Mouse (Mus musculus): ENCODE data around the gene Gdf11. TPM values are rescaled to one million over a fixed set of nuclear protein-coding genes. Genes with fewer than 3 reads are reported as not detected.

Gdf11 gene
- polyA plus RNA-seq, 1 experiment from 2014 or later = 9.0 TPM

DNA sequence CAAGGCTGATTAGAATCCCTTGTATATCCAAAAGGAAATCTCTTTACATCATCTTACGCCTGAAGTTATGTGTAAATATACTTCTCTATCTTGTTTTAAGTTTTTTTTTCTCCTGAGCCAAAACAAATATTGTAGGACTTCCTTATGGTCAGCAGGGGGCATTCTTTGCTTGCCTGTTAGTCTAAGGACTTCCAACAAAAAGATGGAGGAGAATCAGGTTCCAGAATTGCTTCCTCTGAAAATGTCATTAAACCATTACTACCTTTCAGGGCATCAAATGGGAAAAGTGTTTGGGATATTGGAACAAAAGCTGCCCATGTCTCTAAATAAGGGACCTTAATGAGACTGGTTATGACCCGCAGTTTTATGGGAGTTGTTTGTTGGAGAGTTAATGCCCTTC, 46.0 kb downstream of the Gdf11 start:
- Histone ChIP-seq H3K4me1 (peaks cover 4% of the 10 kb centered on the region; the same call in 1 of the 2 replicates), H3K27me3 (replicated peaks) (no peaks in the 10 kb centered on the region), H3K36me3 (peaks cover 49% of the 10 kb centered on the region), H3K4me3 (replicated peaks) (no peak overlapping the region), H3K9ac (replicated peaks) (no peak overlapping the region), H3K27ac (replicated peaks) (no peak overlapping the region), H3K9me3 (replicated peaks) (no peaks in the 10 kb centered on the region), H3K4me2 (0 out of 2 replicates have a peak overlapping the region, but pooled peaks have one; percentile 1)
- 20% methylated on average over 2 of the region's 2 CpGs for WGBS
- ATAC-seq (ENCODE audit: low FRiP score) = no peak

DNA sequence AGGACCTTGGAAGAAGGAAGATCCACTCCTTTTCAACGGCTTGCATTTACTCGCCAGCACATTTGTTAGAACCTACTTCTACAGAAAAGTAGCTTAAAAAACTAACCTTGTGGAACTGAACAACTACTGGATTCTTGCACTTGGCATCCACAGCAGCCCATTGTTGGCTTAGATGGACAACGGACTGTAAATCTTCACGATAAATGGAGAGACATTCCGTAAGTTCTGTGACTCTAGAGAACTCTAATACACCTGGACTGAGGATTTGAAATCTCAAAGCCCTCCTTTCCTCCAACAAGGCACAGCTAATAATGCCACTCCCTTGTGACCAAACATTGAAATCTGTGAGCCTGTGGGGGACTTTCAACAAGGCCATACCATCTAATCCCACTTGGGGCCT, 48.3 kb downstream of the Gdf11 start:
- Histone ChIP-seq H3K4me1 (peaks cover 4% of the 10 kb centered on the region; the same call in 1 of the 2 replicates), H3K9me3 (replicated peaks) (no peaks in the 10 kb centered on the region), H3K36me3 (peaks cover 46% of the 10 kb centered on the region), H3K27me3 (replicated peaks) (no peaks in the 10 kb centered on the region), H3K27ac (replicated peaks) (no peak overlapping the region), H3K4me3 (replicated peaks) (no peak overlapping the region), H3K4me2 (no peak overlapping the region), H3K9ac (replicated peaks) (no peak overlapping the region)
- no peak for ATAC-seq (ENCODE audit: low FRiP score)
- WGBS = 87% methylated on average over 5 of the region's 5 CpGs

DNA sequence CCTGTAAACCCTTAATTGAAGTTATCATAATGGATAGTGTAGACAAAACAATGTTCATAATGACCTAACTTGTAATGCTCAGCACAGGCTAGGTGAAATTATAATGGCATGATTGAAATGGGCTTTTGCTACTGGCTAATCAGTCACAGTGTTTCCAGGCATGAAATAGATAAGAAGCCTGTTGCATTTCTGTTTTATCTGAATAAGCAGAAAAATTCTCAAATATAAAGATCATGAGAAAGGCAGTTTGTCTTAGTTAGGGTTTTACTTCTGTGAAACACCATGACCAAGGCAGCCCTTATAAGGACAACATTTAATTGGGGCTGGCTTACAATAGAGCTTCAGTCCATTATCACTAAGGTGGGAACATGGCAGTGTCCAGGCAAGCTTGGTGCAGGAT, 50.9 kb downstream of the Gdf11 start:
- no peak overlapping the region for H3K4me2 ChIP-seq
- peaks cover under 1% of the 10 kb centered on the region; the same call in 1 of the 2 replicates for H3K4me1 ChIP-seq
- peaks cover 53% of the 10 kb centered on the region for H3K36me3 ChIP-seq
- no peak overlapping the region for H3K27ac ChIP-seq (replicated peaks)
- no peak overlapping the region for H3K4me3 ChIP-seq (replicated peaks)
- no peaks in the 10 kb centered on the region for H3K9me3 ChIP-seq (replicated peaks)
- H3K9ac ChIP-seq (replicated peaks) = no peak overlapping the region
- no peak for ATAC-seq (ENCODE audit: low FRiP score)
- no peaks in the 10 kb centered on the region for H3K27me3 ChIP-seq (replicated peaks)

DNA sequence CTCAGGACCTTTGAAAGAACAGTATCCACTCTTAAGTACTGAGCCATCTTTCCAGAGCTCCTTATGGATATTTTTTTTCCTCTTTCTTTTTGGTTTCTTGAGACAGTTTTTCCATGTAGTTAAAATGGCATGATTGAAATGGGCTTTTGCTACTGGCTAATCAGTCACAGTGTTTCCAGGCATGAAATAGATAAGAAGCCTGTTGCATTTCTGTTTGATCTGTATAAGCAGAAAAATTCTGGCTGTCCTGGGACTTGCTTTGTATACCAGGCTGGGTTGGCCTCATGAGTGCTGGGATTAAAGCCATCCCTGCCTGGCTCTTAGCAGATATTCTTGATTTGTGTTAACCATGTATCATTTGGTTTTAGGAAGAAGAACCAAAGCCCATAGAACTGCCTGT, 52.1 kb downstream of the Gdf11 start:
- peaks cover 53% of the 10 kb centered on the region for H3K36me3 ChIP-seq
- no peak overlapping the region for H3K4me3 ChIP-seq (replicated peaks)
- H3K27me3 ChIP-seq (replicated peaks) = no peaks in the 10 kb centered on the region
- H3K27ac ChIP-seq (replicated peaks) = no peak overlapping the region
- H3K4me1 ChIP-seq = no peaks in the 10 kb centered on the region
- no peak overlapping the region for H3K4me2 ChIP-seq
- no peaks in the 10 kb centered on the region for H3K9me3 ChIP-seq (replicated peaks)
- ATAC-seq (ENCODE audit: low FRiP score) = no peak
- H3K9ac ChIP-seq (replicated peaks) = no peak overlapping the region

DNA sequence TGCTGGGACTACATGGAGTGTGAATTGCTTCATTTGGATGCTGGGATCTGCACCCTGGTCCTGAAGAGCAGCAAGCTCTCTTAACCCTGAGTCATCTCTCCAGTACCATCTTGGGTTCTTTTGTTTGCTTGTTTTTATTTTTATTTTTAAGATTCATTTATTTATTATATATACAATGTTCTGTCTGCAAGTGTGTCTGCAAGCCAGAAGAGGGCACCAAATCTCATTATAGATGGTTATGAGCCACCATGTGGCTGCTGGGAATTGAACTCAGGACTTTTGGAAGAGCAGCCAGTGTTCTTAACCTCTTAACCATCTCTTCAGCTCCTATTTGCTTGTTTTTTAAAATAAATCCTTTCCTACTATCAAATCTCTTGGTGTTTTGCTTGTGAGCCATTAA, 54.1 kb downstream of the Gdf11 start:
- Histone ChIP-seq H3K27ac (replicated peaks) (no peak overlapping the region), H3K9me3 (replicated peaks) (no peaks in the 10 kb centered on the region), H3K27me3 (replicated peaks) (no peaks in the 10 kb centered on the region), H3K4me2 (no peak overlapping the region), H3K36me3 (peaks cover 52% of the 10 kb centered on the region), H3K9ac (replicated peaks) (no peak overlapping the region), H3K4me1 (no peaks in the 10 kb centered on the region), H3K4me3 (replicated peaks) (no peak overlapping the region)
- no peak for ATAC-seq (ENCODE audit: low FRiP score)

Other genes with a start within 250 kb of the Gdf11 start
- 15.2 and 17.0 TPM in 2 replicates for gene Ikzf4, start 245.7 kb downstream of the Gdf11 start, polyA plus RNA-seq (2015; fragmentation: Nextera tagmentation; extraction: Ambion mirVana)
- gene Suox, start 217.6 kb downstream of the Gdf11 start, polyA plus RNA-seq (2015; fragmentation: Nextera tagmentation; extraction: Ambion mirVana) = 15.7 and 17.0 TPM in 2 replicates
- gene Rab5b, start 195.5 kb downstream of the Gdf11 start, polyA plus RNA-seq (2015; fragmentation: Nextera tagmentation; extraction: Ambion mirVana) = 103 and 108 TPM in 2 replicates
- 0.49 and 1.1 TPM in 2 replicates for gene Pmel, start 187.5 kb downstream of the Gdf11 start, polyA plus RNA-seq (2015; fragmentation: Nextera tagmentation; extraction: Ambion mirVana)
- gene Cdk2, start 186.7 kb downstream of the Gdf11 start, polyA plus RNA-seq (2015; fragmentation: Nextera tagmentation; extraction: Ambion mirVana) = 16.1 and 33.7 TPM in 2 replicates
- gene Dgka, start 146.9 kb downstream of the Gdf11 start, polyA plus RNA-seq (2015; fragmentation: Nextera tagmentation; extraction: Ambion mirVana) = 7.7 and 13.2 TPM in 2 replicates
- gene Pym1, start 143.8 kb downstream of the Gdf11 start, polyA plus RNA-seq (2015; fragmentation: Nextera tagmentation; extraction: Ambion mirVana) = 41.7 and 42.7 TPM in 2 replicates
- 0.56 and 0.88 TPM in 2 replicates for gene Mmp19, start 100.8 kb downstream of the Gdf11 start, polyA plus RNA-seq (2015; fragmentation: Nextera tagmentation; extraction: Ambion mirVana)
- 50.6 TPM in 2 replicates for gene Dnajc14, start 87.7 kb downstream of the Gdf11 start, polyA plus RNA-seq (2015; fragmentation: Nextera tagmentation; extraction: Ambion mirVana)
- gene Tmem198b, start 87.3 kb downstream of the Gdf11 start, polyA plus RNA-seq (2015; fragmentation: Nextera tagmentation; extraction: Ambion mirVana) = 14.4 and 16.6 TPM in 2 replicates
- 147 and 153 TPM in 2 replicates for gene Sarnp, start 74.4 kb downstream of the Gdf11 start, polyA plus RNA-seq (2015; fragmentation: Nextera tagmentation; extraction: Ambion mirVana)
- 23.5 and 34.2 TPM in 2 replicates for gene Ormdl2, start 70.1 kb downstream of the Gdf11 start, polyA plus RNA-seq (2015; fragmentation: Nextera tagmentation; extraction: Ambion mirVana)
- gene Cd63, start 9.3 kb upstream of the Gdf11 start, polyA plus RNA-seq (2015; fragmentation: Nextera tagmentation; extraction: Ambion mirVana) = 254 and 295 TPM in 2 replicates
- 15.7 and 19.8 TPM in 2 replicates for gene Rdh5, start 31.2 kb upstream of the Gdf11 start, polyA plus RNA-seq (2015; fragmentation: Nextera tagmentation; extraction: Ambion mirVana)
- gene Bloc1s1, start 32.3 kb upstream of the Gdf11 start, polyA plus RNA-seq (2015; fragmentation: Nextera tagmentation; extraction: Ambion mirVana) = 248 and 265 TPM in 2 replicates
- gene Itga7, start 42.1 kb upstream of the Gdf11 start, polyA plus RNA-seq (2015; fragmentation: Nextera tagmentation; extraction: Ambion mirVana) = 7.2 and 8.8 TPM in 2 replicates
- 0.19 TPM in 1 of 2 replicates, not detected in the other for gene Mettl7b, start 69.3 kb upstream of the Gdf11 start, polyA plus RNA-seq (2015; fragmentation: Nextera tagmentation; extraction: Ambion mirVana)
- gene Olfr9, start 97.7 kb upstream of the Gdf11 start, polyA plus RNA-seq (2015; fragmentation: Nextera tagmentation; extraction: Ambion mirVana) = not detected in 2 replicates
- gene Olfr763, start 119.1 kb upstream of the Gdf11 start, polyA plus RNA-seq (2015; fragmentation: Nextera tagmentation; extraction: Ambion mirVana) = not detected in 2 replicates
- gene Olfr764-ps1, start 148.2 kb upstream of the Gdf11 start, polyA plus RNA-seq (2015; fragmentation: Nextera tagmentation; extraction: Ambion mirVana) = not detected in 2 replicates
- not detected in 2 replicates for gene Olfr765, start 158.3 kb upstream of the Gdf11 start, polyA plus RNA-seq (2015; fragmentation: Nextera tagmentation; extraction: Ambion mirVana)
- not detected in 2 replicates for gene Olfr766-ps1, start 177.3 kb upstream of the Gdf11 start, polyA plus RNA-seq (2015; fragmentation: Nextera tagmentation; extraction: Ambion mirVana)
- gene Olfr767, start 191.2 kb upstream of the Gdf11 start, polyA plus RNA-seq (2015; fragmentation: Nextera tagmentation; extraction: Ambion mirVana) = not detected in 2 replicates
- not detected in 2 replicates for gene Olfr768, start 207.7 kb upstream of the Gdf11 start, polyA plus RNA-seq (2015; fragmentation: Nextera tagmentation; extraction: Ambion mirVana)
- not detected in 2 replicates for gene Olfr769, start 226.1 kb upstream of the Gdf11 start, polyA plus RNA-seq (2015; fragmentation: Nextera tagmentation; extraction: Ambion mirVana)
- gene Olfr770, start 247.3 kb upstream of the Gdf11 start, polyA plus RNA-seq (2015; fragmentation: Nextera tagmentation; extraction: Ambion mirVana) = not detected in 2 replicates